Comparison of ENCODE assay signal across 29 mouse cellular contexts in genomic region chr5:104060429-104060828, GRCm38 (mm10). TPM values are rescaled to one million over a fixed set of nuclear protein-coding genes. Genes with fewer than 3 reads are reported as not detected.
DNase-seq lines count a peak whose midpoint lies in the region; ATAC-seq and TF ChIP-seq lines count a peak whose summit lies in the region.
"Had no signal": no experiment of that assay in that cellular context is flagged by ENCODE, and none has a peak within 500 bp of the region (broad histone marks: within the 10 kb centered on the region; RNA-seq: fewer than 3 reads in every experiment).

No protein-coding gene starts in this region.

- WGBS in intestine, postnatal 0 days: 85% methylated on average over 5 of the region's 5 CpGs
- 82% methylated on average over 5 of the region's 5 CpGs for WGBS in intestine, embryonic 15.5 days
- 88% methylated on average over 5 of the region's 5 CpGs for WGBS in midbrain, embryonic 14.5 days
- 85% methylated on average over 5 of the region's 5 CpGs for WGBS in midbrain, embryonic 15.5 days
- 68% methylated on average over 5 of the region's 5 CpGs for WGBS in neural tube, embryonic 15.5 days
- WGBS in heart, embryonic 12.5 days: 88% methylated on average over 5 of the region's 5 CpGs

- 0 out of 2 replicates have a peak, but pooled peaks have one; percentile 25 for TF ChIP-seq POLR2A in cortical plate, adult 2 months (IDR thresholded peaks at IDR 0.05; ENCODE audit: extremely low read depth, insufficient read depth, low read length)

- no peak overlapping the region for H3K4me2 ChIP-seq in intestine, postnatal 0 days (replicated peaks; ENCODE audit: low read depth)
- no peak overlapping the region for H3K4me2 ChIP-seq in intestine, embryonic 15.5 days (replicated peaks)
- no peak overlapping the region for H3K4me2 ChIP-seq in midbrain, embryonic 14.5 days (ENCODE audit: low read length)
- H3K4me2 ChIP-seq in midbrain, embryonic 15.5 days: no peak overlapping the region
- H3K4me2 ChIP-seq in neural tube, embryonic 15.5 days: no peak overlapping the region
- H3K4me2 ChIP-seq in heart, embryonic 12.5 days: no peak overlapping the region
- H3K4me2 ChIP-seq: embryonic facial prominence, embryonic 13.5 days; forebrain, embryonic 12.5 days; heart, embryonic 15.5 days; midbrain, embryonic 12.5 days had no signal

- no peak for ATAC-seq in intestine, postnatal 0 days
- ATAC-seq in intestine, embryonic 15.5 days: no peak
- ATAC-seq in midbrain, embryonic 14.5 days (ENCODE audit: low FRiP score, low TSS enrichment): no peak
- no peak for ATAC-seq in midbrain, embryonic 15.5 days (replicated peaks)
- ATAC-seq in neural tube, embryonic 15.5 days (ENCODE audit: low FRiP score): no peak
- no peak for ATAC-seq in heart, embryonic 12.5 days (ENCODE audit: insufficient number of reproducible peaks, low FRiP score)

- no peak for TF ChIP-seq CTCF in intestine, postnatal 0 days (IDR thresholded peaks at IDR 0.05; ENCODE audit: low read depth)
- TF ChIP-seq CTCF in cortical plate, adult 2 months (IDR thresholded peaks at IDR 0.05; ENCODE audit: extremely low read depth, insufficient read depth, low read length): no peak

- DNase-seq in midbrain, embryonic 14.5 days: peak; percentile 12
- DNase-seq: adrenal gland, adult 2 months; cerebellum, adult 2 months; cerebellum, postnatal 25 days; embryo, embryonic 11 days; gastrocnemius, postnatal 14 days; heart, postnatal 4 days; kidney, adult 18-20 months; lung, adult 18-20 months; lung, postnatal 10 days; right cerebral cortex, postnatal 14 days; thymus, adult 2 months; thymus, postnatal 4 days had no signal

- no peaks in the 10 kb centered on the region for H3K27me3 ChIP-seq in intestine, postnatal 0 days (replicated peaks; ENCODE audit: control insufficient read depth, insufficient read depth, low read length)
- no peaks in the 10 kb centered on the region for H3K27me3 ChIP-seq in intestine, embryonic 15.5 days (replicated peaks)
- no peaks in the 10 kb centered on the region for H3K27me3 ChIP-seq in midbrain, embryonic 14.5 days (ENCODE audit: control insufficient read depth, insufficient read depth, low read length)
- no peaks in the 10 kb centered on the region for H3K27me3 ChIP-seq in midbrain, embryonic 15.5 days (replicated peaks)
- no peaks in the 10 kb centered on the region for H3K27me3 ChIP-seq in neural tube, embryonic 15.5 days (replicated peaks)
- H3K27me3 ChIP-seq in heart, embryonic 12.5 days (replicated peaks): no peaks in the 10 kb centered on the region
- H3K27me3 ChIP-seq: embryonic facial prominence, embryonic 13.5 days; forebrain, embryonic 12.5 days; heart, embryonic 15.5 days; midbrain, embryonic 12.5 days had no signal

- no peak overlapping the region for H3K4me3 ChIP-seq in intestine, postnatal 0 days (ENCODE audit: low read depth, low read length)
- H3K4me3 ChIP-seq in intestine, embryonic 15.5 days (replicated peaks): no peak overlapping the region
- H3K4me3 ChIP-seq in midbrain, embryonic 14.5 days (replicated peaks; ENCODE audit: low read depth, low read length): no peak overlapping the region
- no peak overlapping the region for H3K4me3 ChIP-seq in midbrain, embryonic 15.5 days
- no peak overlapping the region for H3K4me3 ChIP-seq in cortical plate, adult 2 months (ENCODE audit: insufficient read depth, low read length)
- no peak overlapping the region for H3K4me3 ChIP-seq in neural tube, embryonic 15.5 days (replicated peaks)
- H3K4me3 ChIP-seq in heart, embryonic 12.5 days: no peak overlapping the region
- H3K4me3 ChIP-seq: embryonic facial prominence, embryonic 13.5 days; erythroblast, embryonic 14.5 days; forebrain, embryonic 12.5 days; heart, embryonic 15.5 days; midbrain, embryonic 12.5 days had no signal

- peaks cover 46% of the 10 kb centered on the region for H3K36me3 ChIP-seq in intestine, postnatal 0 days (ENCODE audit: control insufficient read depth, insufficient read depth)
- H3K36me3 ChIP-seq in intestine, embryonic 15.5 days: peaks cover 10% of the 10 kb centered on the region
- peaks cover 44% of the 10 kb centered on the region for H3K36me3 ChIP-seq in midbrain, embryonic 14.5 days (ENCODE audit: control insufficient read depth, insufficient read depth, low read length)
- H3K36me3 ChIP-seq in midbrain, embryonic 15.5 days (replicated peaks): peaks cover 13% of the 10 kb centered on the region
- H3K36me3 ChIP-seq in neural tube, embryonic 15.5 days: peaks cover 39% of the 10 kb centered on the region
- peaks cover 71% of the 10 kb centered on the region for H3K36me3 ChIP-seq in heart, embryonic 12.5 days

- H3K4me1 ChIP-seq in intestine, postnatal 0 days (replicated peaks; ENCODE audit: control insufficient read depth, insufficient read depth, low read length): no peaks in the 10 kb centered on the region
- H3K4me1 ChIP-seq in intestine, embryonic 15.5 days (replicated peaks): no peaks in the 10 kb centered on the region
- H3K4me1 ChIP-seq in midbrain, embryonic 14.5 days (ENCODE audit: control insufficient read depth, insufficient read depth, low read length): no peaks in the 10 kb centered on the region
- H3K4me1 ChIP-seq in midbrain, embryonic 15.5 days: no peaks in the 10 kb centered on the region
- peaks cover 2% of the 10 kb centered on the region for H3K4me1 ChIP-seq in cortical plate, adult 2 months (ENCODE audit: control insufficient read depth, insufficient read depth, low read length)
- H3K4me1 ChIP-seq in neural tube, embryonic 15.5 days: peaks cover 7% of the 10 kb centered on the region; the same call in 1 of the 2 replicates
- H3K4me1 ChIP-seq in heart, embryonic 12.5 days (replicated peaks): no peaks in the 10 kb centered on the region
- H3K4me1 ChIP-seq: embryonic facial prominence, embryonic 13.5 days; forebrain, embryonic 12.5 days; heart, embryonic 15.5 days; midbrain, embryonic 12.5 days had no signal

- H3K9ac ChIP-seq in intestine, postnatal 0 days (ENCODE audit: low read depth, low read length): no peak overlapping the region
- no peak overlapping the region for H3K9ac ChIP-seq in intestine, embryonic 15.5 days
- H3K9ac ChIP-seq in midbrain, embryonic 14.5 days (replicated peaks; ENCODE audit: low read length): no peak overlapping the region
- H3K9ac ChIP-seq in midbrain, embryonic 15.5 days: no peak overlapping the region
- no peak overlapping the region for H3K9ac ChIP-seq in neural tube, embryonic 15.5 days (replicated peaks)
- H3K9ac ChIP-seq in heart, embryonic 12.5 days: no peak overlapping the region
- H3K9ac ChIP-seq: embryonic facial prominence, embryonic 13.5 days; forebrain, embryonic 12.5 days; heart, embryonic 15.5 days; midbrain, embryonic 12.5 days had no signal

- H3K27ac ChIP-seq in intestine, postnatal 0 days (ENCODE audit: low read depth, low read length): peak overlapping the region; percentile 7; the same call in 1 of the 2 replicates
- no peak overlapping the region for H3K27ac ChIP-seq in intestine, embryonic 15.5 days
- no peak overlapping the region for H3K27ac ChIP-seq in midbrain, embryonic 14.5 days (replicated peaks; ENCODE audit: low read depth, low read length)
- no peak overlapping the region for H3K27ac ChIP-seq in midbrain, embryonic 15.5 days
- no peak overlapping the region for H3K27ac ChIP-seq in cortical plate, adult 2 months (ENCODE audit: insufficient read depth, low read length)
- H3K27ac ChIP-seq in neural tube, embryonic 15.5 days (replicated peaks): 0 out of 2 replicates have a peak overlapping the region, but pooled peaks have one; percentile 18
- no peak overlapping the region for H3K27ac ChIP-seq in heart, embryonic 12.5 days (ENCODE audit: poor library complexity, severe bottlenecking)
- H3K27ac ChIP-seq: embryonic facial prominence, embryonic 13.5 days; forebrain, embryonic 12.5 days; heart, embryonic 15.5 days; kidney, postnatal 0 days; midbrain, embryonic 12.5 days; stomach, postnatal 0 days had no signal

- no peaks in the 10 kb centered on the region for H3K9me3 ChIP-seq in intestine, postnatal 0 days (ENCODE audit: control insufficient read depth)
- no peaks in the 10 kb centered on the region for H3K9me3 ChIP-seq in intestine, embryonic 15.5 days
- H3K9me3 ChIP-seq in midbrain, embryonic 14.5 days (ENCODE audit: control insufficient read depth, low read length): no peaks in the 10 kb centered on the region
- no peaks in the 10 kb centered on the region for H3K9me3 ChIP-seq in midbrain, embryonic 15.5 days
- H3K9me3 ChIP-seq in neural tube, embryonic 15.5 days (replicated peaks): no peaks in the 10 kb centered on the region
- no peaks in the 10 kb centered on the region for H3K9me3 ChIP-seq in heart, embryonic 12.5 days (replicated peaks)
- H3K9me3 ChIP-seq: embryonic facial prominence, embryonic 13.5 days; forebrain, embryonic 12.5 days; heart, embryonic 15.5 days; midbrain, embryonic 12.5 days had no signal

RNA-seq across cellular contexts. Expression of gene Nudt9, which starts 14.3 kb away (rescaled TPM):
- polyA plus RNA-seq in intestine, postnatal 0 days (2015; fragmentation: Nextera tagmentation; extraction: Ambion mirVana): 81.1 and 82.0 TPM in 2 replicates
- polyA plus RNA-seq in intestine, embryonic 15.5 days (2015; fragmentation: Nextera tagmentation; extraction: Ambion mirVana): 61.7 and 63.6 TPM in 2 replicates
- 56.0 and 56.1 TPM in 2 replicates for polyA plus RNA-seq in midbrain, embryonic 14.5 days (2014; fragmentation: Nextera tagmentation; extraction: Ambion mirVana)
- 59.2 and 60.5 TPM in 2 replicates for polyA plus RNA-seq in midbrain, embryonic 15.5 days (2015; fragmentation: Nextera tagmentation; extraction: Ambion mirVana)
- polyA plus RNA-seq in cortical plate, adult 2 months (2012; rRNA removed): 75.7 and 82.3 TPM in 2 replicates
- 73.0 and 73.2 TPM in 2 replicates for polyA plus RNA-seq in neural tube, embryonic 15.5 days (2015; fragmentation: Nextera tagmentation; extraction: Ambion mirVana)
- polyA plus RNA-seq in heart, embryonic 12.5 days (2016; fragmentation: Nextera tagmentation; extraction: Ambion mirVana): 57.2 and 57.3 TPM in 2 replicates

RNA-seq across cellular contexts. Expression of gene Gm17660, which starts 17.0 kb away (rescaled TPM):
- 1.1 and 1.5 TPM in 2 replicates for polyA plus RNA-seq in intestine, postnatal 0 days (2015; fragmentation: Nextera tagmentation; extraction: Ambion mirVana)
- polyA plus RNA-seq in intestine, embryonic 15.5 days (2015; fragmentation: Nextera tagmentation; extraction: Ambion mirVana): not detected in 2 replicates
- polyA plus RNA-seq in midbrain, embryonic 14.5 days (2014; fragmentation: Nextera tagmentation; extraction: Ambion mirVana): not detected in 2 replicates
- polyA plus RNA-seq in midbrain, embryonic 15.5 days (2015; fragmentation: Nextera tagmentation; extraction: Ambion mirVana): 0.63 TPM in 1 of 2 replicates, not detected in the other
- polyA plus RNA-seq in cortical plate, adult 2 months (2012; rRNA removed): 0.25 TPM in 1 of 2 replicates, not detected in the other
- not detected in 2 replicates for polyA plus RNA-seq in neural tube, embryonic 15.5 days (2015; fragmentation: Nextera tagmentation; extraction: Ambion mirVana)
- polyA plus RNA-seq in heart, embryonic 12.5 days (2016; fragmentation: Nextera tagmentation; extraction: Ambion mirVana): not detected in 2 replicates
- polyA plus RNA-seq: adrenal gland, adult 2 months; C2C12; cerebellum, adult 2 months; embryonic facial prominence, embryonic 13.5 days; erythroblast, embryonic 14.5 days; forebrain, embryonic 12.5 days; kidney, postnatal 0 days; large intestine, adult 2 months; limb, embryonic 11.5 days; midbrain, embryonic 12.5 days; stomach, postnatal 0 days; thymus, adult 2 months had no signal

RNA-seq across cellular contexts. Expression of gene Hsd17b11, which starts 38.7 kb away (rescaled TPM):
- 48.7 and 55.3 TPM in 2 replicates for polyA plus RNA-seq in intestine, postnatal 0 days (2015; fragmentation: Nextera tagmentation; extraction: Ambion mirVana)
- 8.2 and 8.4 TPM in 2 replicates for polyA plus RNA-seq in intestine, embryonic 15.5 days (2015; fragmentation: Nextera tagmentation; extraction: Ambion mirVana)
- 1.7 and 1.8 TPM in 2 replicates for polyA plus RNA-seq in midbrain, embryonic 14.5 days (2014; fragmentation: Nextera tagmentation; extraction: Ambion mirVana)
- polyA plus RNA-seq in midbrain, embryonic 15.5 days (2015; fragmentation: Nextera tagmentation; extraction: Ambion mirVana): 2.2 and 2.6 TPM in 2 replicates
- 38.1 and 41.4 TPM in 2 replicates for polyA plus RNA-seq in cortical plate, adult 2 months (2012; rRNA removed)
- 4.3 TPM in 2 replicates for polyA plus RNA-seq in neural tube, embryonic 15.5 days (2015; fragmentation: Nextera tagmentation; extraction: Ambion mirVana)
- polyA plus RNA-seq in heart, embryonic 12.5 days (2016; fragmentation: Nextera tagmentation; extraction: Ambion mirVana): 3.9 and 4.3 TPM in 2 replicates

RNA-seq across cellular contexts. Expression of gene Sparcl1, which starts 53.1 kb away (rescaled TPM):
- 158 and 165 TPM in 2 replicates for polyA plus RNA-seq in intestine, postnatal 0 days (2015; fragmentation: Nextera tagmentation; extraction: Ambion mirVana)
- 185 and 198 TPM in 2 replicates for polyA plus RNA-seq in intestine, embryonic 15.5 days (2015; fragmentation: Nextera tagmentation; extraction: Ambion mirVana)
- 118 and 147 TPM in 2 replicates for polyA plus RNA-seq in midbrain, embryonic 14.5 days (2014; fragmentation: Nextera tagmentation; extraction: Ambion mirVana)
- polyA plus RNA-seq in midbrain, embryonic 15.5 days (2015; fragmentation: Nextera tagmentation; extraction: Ambion mirVana): 167 and 185 TPM in 2 replicates
- 1,820 and 1,861 TPM in 2 replicates for polyA plus RNA-seq in cortical plate, adult 2 months (2012; rRNA removed)
- 479 and 515 TPM in 2 replicates for polyA plus RNA-seq in neural tube, embryonic 15.5 days (2015; fragmentation: Nextera tagmentation; extraction: Ambion mirVana)
- 21.2 and 25.4 TPM in 2 replicates for polyA plus RNA-seq in heart, embryonic 12.5 days (2016; fragmentation: Nextera tagmentation; extraction: Ambion mirVana)
- polyA plus RNA-seq: C2C12; erythroblast, embryonic 14.5 days had no signal

Comparison
In these comparisons a context has a peak if more than half of its experiments do, and no peak if none do; other contexts are left out.
1. H3K27ac ChIP-seq: peak in intestine, postnatal 0 days (single experiment) and neural tube, embryonic 15.5 days (single experiment); none in intestine, embryonic 15.5 days (single experiment), midbrain, embryonic 14.5 days (single experiment), midbrain, embryonic 15.5 days (single experiment), cortical plate, adult 2 months (single experiment) and heart, embryonic 12.5 days (single experiment).